Mouse (Mus musculus) gastrocnemius, postnatal 10 days (tissue): Measurements from ENCODE around the gene Pik3r3. TPM values are rescaled to one million over a fixed set of nuclear protein-coding genes. Genes with fewer than 3 reads are reported as not detected.

Source experiments
- DNase-seq: peaks from one replicate; pipeline ENCODE4 v3.0.0; 2021; ENCODE audit warnings: mixed read lengths
- total RNA-seq, 2 experiments: library from RNA; stranded (reverse); gene quantifications; 2 replicates each; pipeline ENCODE4 v1.2.3; 2021

Gene Pik3r3
- total RNA-seq, 2 experiments from 2014 or later = 9.3 to 11.9 TPM

DNA sequence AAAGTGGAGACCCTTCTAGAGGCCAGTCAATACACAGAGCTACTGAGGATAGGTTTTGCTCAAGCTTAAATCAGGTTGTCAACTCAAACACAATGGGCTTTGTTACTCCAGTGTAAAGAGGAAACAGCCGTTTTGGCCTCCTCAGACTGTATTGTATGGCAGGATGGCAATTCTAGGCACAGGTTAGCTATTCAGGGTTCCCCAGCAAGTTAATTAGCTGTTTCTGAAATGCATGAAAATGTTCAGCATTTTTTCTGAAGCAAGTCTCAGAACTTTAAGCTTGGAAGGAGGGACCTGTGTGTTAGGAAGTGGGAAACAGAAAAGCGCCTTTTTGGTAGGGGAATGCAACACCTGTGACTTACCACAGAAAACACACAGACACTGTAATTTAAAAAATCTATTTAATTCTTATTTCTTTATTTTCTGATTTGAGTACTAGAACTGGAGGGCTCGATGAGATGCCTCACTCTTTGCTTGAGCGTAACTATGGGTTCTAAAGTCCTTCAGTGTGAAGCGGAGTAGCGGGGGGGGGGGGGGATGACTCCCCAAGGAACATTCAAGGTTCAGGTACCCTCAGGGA lies 1.3 kb upstream of the Pik3r3 start:
- DNase-seq = no peak

DNA sequence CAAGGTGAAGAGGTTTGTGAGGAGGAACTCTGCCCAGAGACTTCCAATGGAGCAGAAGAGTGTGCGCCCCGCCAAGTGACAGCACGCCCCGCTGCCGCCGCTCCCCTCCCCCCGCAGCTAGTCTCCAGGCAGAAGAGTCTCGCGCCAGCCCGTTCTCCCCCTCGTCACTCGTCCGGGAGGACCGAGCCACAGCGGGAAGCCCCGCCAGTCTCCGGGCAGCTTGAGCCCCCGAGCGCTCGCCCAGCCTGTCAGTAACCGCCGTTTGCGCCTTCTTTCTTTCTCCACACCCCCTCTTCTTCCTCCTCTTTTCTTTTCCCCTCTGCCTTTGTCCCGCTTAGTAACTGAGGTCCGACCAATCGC lies 658 bp upstream of the Pik3r3 start:
- peak; percentile 77 for DNase-seq

DNA sequence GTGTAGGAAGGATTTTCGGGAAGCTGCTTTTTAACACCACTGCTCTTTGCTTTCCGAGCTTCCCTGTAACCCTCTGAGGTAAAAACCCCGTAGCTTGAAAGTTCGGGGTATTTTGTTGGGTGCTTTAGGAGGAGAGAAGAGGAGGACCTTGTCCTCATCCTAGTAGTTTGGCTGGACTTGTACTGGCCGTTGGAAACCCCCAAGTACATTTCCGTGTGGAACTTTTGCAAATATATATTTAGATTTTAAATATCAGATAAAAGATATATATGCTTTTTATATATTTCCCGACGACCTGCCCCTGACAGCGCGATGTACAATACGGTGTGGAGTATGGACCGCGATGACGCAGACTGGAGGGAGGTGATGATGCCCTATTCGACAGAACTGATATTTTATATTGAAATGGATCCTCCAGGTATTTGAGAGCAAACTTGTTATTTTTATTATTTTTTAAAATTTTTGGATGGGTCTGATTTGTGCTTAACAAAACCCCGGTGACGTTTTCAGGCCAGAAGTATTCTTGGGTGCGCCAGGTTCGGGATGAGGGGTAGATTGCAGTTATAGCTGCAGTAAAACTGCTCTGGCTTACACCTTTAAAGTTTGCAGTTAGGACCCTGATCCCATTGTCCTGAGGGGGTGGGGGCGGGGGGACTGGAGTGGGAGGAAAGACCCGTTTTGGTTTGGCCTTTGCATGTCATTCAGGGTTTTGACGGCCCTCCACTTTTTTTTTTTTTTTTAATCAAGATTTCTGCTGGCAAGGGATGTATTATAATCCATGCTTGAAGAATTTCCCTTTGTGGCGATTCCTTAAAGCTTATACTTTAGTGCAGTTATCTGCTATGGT lies 801 bp downstream of the Pik3r3 start:
- peak; percentile 8 for DNase-seq

DNA sequence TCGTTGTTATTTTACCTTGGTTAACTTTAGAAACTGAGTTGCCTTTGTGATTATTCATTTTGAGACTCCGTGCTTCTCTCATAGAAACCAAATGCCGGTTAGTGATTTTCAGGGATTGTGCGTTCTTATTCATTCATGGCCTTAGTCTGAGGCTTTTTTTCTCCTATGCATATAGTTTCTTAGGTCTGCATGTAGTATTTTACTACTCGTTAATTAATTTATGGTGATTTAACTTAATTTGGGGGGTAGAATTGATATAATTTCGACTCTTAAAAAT lies 1.4 kb downstream of the Pik3r3 start:
- no peak for DNase-seq

DNA sequence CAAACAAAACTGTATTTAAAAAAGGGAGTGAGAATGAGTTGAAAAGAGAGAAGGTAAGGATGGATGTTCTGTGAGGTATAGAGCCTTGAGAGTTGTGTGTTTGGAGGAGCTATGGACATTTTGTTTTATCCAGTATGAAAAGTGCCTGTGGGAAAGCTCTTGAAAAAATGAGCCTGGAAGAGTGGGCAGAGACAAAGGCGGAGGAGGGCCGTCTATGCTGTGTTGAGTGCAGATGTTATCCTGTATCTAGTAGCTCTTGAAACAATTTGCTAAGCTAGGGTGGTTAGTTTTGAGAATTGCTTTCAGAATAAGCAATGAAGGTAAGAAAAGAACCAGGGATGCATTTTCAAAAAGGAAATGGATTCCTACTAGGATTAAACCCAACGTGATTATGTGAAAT lies 22.0 kb downstream of the Pik3r3 start:
- DNase-seq = no peak

DNA sequence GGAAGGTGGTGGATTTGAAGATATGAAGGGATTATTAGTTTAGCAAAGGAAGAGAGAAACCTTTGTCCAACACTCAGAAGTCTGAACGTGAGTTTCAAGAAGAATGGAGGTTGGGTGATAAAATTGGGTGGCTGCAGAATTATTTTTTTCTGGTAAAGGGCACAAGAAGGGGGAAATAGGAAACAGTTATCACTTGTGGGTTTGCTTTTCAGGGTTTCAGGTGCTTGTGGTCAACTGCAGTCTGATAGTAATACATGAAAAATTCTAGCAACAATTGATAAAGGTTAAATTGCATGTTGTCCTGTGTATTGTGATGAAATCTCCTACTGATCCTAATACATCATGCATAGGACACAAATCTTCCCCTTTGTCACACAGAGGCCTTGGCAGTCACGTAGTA lies 22.8 kb downstream of the Pik3r3 start:
- no peak for DNase-seq

DNA sequence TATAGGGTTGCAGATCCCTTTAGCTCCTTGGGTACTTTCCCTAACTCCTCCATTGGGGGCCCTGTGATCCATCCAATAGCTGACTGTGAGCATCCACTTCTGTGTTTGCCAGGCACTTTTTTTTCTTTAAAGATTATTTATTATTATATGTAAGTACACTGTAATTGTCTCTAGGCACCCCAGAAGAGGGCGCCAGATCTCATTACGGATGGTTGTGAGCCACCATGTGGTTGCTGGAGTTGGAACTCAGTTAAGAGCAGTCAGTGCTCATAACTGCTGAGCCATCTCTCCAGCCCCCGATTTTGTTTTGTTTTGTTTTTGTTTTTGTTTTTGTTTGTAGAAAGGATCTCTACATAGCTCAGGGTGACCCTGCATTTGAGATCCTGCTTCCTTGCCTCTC lies 24.5 kb downstream of the Pik3r3 start:
- DNase-seq = peak; percentile 29

DNA sequence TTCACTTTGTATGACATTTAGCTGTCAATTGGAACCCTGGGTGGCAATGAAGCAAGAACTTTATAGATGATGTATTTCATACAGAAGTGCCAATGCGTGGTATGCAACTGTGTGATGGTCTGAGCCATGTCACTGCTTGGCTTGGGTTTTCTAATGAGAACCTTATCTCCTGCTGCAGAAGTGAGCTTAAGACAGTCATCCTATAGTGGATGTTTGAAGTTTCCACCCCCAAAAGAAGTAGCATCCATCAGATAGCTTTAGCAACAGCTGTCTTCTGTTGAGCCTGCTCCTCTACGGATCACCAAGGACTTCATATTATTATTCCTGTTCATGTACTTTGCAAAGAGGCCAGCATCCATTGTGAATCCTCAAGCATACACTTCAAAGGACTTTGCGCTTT lies 28.6 kb downstream of the Pik3r3 start:
- DNase-seq = no peak

DNA sequence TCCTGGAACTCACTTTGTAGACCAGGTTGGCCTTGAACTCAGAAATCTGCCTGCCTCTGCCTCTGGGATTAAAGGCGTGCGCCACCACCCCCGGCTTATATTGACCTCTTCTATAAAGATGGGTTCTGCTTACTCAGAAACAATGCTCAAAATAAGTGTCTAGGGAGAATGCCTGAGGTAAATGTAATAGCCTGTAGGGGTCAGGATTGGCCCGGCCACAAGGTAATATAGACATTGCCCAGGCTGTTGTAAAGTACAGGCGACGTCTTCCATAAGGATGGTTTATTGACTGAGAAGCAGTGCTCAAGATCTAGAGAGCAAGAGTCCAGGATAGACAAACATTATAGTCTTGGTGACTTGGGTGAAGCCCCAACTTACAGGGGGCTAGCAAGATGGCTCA lies 46.8 kb downstream of the Pik3r3 start:
- no peak for DNase-seq

DNA sequence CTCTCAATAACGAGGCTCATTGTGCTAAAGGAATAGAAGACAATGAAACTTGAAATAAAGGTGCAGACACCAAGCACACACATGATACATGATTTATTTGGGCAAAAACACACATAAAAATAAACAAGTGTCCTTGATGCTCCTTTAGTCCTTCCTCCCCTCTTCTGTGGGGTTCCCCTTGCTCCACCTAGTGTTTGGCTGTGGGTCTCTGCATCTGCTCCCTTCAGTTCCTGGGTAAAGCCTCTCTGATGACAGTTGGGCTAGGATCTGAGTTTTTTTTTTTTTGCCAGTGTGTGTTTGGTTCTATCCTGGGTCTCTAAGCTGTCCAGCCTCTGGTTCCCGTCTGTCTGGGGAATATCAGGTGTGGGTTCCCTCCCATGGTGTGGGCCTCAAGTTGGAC lies 60.8 kb downstream of the Pik3r3 start:
- DNase-seq = no peak

DNA sequence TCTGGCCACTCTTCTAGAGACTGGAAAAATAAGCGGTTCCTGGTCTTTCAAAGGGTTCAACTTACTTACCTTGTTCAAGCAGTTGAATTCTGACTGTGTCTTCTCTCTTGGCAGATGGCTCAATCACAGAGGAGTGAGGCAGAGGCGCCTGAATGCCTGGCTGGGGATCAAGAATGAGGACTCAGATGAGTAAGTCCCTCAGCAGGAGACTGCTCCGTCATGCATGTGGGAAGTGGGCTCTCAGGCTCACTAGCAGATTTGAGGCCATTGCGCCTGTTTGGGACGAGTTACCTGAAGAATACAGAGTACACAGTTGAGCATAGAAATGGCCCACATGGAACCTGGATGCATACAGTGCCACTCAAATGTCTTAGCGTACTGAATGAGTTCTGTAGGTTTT lies 70.1 kb downstream of the Pik3r3 start:
- DNase-seq = no peak

DNA sequence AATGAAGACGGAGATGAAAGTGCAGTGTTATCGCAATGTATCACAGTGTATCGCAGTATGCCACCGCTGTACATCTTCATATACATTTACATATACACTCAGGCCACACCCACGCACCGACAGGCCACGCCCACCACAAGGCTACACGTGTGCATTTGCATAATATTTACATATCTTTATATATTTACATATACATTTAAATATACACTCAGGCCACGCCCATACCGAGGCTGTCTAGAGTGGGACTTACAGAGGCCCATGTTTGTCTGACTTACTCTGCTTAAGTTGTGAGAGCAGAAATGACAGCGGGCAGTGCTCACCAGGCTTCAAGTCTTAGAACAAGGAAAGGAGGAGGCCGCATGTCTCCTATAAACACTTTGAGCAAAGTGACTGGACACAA lies 71.9 kb downstream of the Pik3r3 start:
- no peak for DNase-seq

DNA sequence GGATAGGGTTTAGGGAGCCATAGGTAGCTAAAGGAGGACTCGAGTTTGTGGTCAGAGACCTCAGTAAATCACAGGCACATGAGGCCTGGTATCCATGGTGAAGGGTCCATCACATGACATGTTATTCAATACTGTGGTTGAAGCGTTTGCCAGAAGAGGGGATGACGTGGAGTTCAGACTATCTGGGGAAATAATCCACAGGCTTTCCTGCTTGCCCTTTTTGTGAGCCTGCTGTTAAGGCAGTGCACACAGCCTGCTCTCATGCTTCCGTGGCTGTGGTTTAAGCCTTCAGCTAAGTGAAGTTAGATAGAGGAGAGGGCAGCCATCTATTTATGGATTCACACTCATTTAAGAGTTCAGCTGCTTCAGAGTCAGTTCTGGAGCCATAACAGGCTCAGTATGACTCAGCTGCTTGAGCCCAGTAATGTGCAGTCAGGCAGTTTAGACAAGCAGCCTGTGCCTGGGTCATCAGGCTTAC lies 79.5 kb downstream of the Pik3r3 start:
- DNase-seq = no peak

DNA sequence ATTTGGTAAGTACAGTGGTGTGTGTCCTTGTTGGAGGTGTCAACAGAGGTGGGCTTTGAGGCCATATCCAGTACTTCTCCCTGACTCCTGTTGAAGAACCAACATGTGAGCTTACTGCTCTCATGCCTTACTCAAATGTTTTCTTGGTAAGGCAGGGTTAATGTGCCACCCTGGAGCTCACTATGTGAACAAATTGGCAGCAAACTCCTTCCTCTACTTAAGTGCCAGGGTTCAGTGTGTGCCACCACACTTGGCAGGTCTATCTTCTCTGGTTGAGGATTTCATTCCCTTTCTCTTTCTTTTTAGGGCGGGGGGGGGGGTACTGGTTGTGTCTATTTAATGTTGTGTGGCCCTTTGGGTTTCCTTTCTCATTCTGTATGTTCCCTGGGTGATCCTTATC lies 83.1 kb downstream of the Pik3r3 start:
- DNase-seq = no peak

DNA sequence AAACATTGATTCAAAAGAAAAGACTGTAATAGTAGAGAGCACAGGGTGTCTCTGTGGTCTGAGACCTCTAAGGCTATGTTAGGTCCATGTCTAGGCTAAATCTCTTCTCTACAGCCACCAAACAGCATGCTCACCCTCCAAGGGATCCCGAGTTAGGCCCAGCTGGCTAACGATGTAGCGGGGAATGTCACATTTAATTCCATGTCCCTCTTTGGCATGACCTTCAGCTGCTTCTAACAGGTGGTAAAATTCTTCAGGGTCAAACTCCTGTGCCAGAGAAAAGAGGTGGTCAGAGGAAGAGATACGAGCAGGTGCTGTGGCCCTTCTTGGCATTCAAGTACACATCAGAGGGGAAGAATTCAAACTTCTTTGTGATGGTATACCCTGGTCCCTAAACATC lies 96.2 kb downstream of the Pik3r3 start:
- no peak for DNase-seq

DNA sequence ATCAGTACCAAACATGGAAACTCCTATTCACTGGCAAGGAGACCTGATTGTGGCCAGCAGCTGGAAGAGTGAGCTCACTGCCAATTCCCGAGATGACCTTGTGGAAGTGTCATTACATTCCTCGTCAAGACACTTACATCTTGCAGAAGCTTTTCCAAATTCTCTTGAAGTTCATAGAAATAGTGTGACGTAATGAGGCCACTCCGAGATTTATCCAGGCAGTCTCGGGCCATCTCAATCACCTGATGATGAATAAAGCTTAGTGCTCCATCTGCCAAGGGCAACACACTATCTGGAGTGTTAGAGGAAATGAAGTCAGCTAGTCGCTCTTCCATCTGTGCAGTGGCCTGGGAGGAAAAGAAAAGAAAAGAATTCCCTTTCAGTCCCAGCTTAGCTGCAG lies 100.7 kb downstream of the Pik3r3 start:
- no peak for DNase-seq

DNA sequence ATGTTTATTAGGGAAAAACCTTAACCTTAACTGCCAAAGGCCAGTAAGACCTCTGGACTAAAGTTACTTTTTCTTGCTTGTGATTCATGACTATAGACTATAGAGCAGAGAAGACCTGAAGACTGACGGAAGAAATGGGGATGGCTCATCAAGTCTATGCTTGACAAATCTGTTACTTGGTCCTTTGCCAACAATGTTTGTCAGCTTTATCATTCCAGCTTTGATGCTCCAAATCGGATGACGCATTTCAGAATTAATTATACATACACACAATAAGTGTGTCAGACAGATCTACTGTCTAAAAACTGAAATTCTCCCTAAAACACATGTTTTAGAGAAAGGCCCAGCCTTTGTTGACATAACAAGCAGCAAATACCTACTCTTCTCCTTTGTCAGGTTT lies 107.8 kb downstream of the Pik3r3 start:
- DNase-seq = no peak

DNA sequence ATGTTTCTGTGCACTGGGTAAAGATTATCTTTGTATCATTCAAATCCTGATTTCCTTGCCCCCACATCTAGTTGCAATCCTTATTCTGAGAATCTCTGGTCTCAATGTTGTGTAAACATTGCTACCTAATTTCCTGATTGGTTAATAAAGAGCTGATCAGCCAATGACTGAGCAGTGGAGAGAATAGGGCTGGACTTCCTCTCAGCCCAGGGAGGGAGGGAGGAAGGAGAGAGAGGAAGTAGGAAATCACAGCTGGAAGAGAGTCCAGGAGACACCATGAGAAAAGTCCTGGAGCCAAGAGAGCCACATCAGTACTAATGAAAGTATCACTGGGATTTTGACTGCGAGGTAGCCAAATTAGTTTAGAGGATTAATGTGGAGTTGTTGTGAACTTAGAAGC lies 114.9 kb downstream of the Pik3r3 start:
- no peak for DNase-seq

DNA sequence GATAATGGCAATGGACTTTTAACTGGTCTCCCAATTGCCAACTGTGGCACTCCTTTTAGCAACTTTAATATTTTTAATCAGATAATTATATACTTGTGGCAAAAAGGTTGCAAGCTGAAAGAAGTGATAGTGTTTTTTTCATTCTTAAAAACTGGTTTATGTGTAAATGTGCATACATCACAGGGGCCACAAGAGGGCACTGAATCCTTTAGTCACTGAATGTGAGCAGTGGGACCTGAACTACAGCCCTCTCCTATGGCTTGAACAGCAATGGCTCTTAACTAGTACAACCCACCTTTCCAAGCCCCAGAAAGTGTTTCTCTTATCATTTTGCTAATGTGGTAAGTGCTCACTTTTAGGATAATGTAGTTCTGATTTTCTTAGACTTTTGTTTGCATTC lies 120.7 kb downstream of the Pik3r3 start:
- peak; percentile 59 for DNase-seq

DNA sequence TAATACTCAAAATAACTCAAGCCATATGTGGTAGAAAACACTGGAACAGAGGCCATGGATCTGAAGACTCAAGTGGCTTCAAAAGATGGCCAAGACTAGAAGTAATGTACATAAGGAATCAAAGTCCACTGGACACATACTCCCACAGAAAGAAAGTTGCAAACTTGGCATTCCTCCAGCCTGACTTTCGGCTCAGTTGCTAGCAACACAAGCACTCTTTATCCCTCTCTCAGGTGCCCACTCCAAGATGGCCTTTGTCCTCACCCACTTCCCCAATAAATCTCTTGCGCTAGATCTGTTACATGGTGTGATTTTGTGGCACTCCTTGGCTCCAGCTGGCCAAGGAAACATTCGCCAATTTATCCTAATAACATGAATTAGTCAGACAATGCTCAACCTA lies 131.1 kb downstream of the Pik3r3 start:
- no peak for DNase-seq
